Mouse (Mus musculus): Measurements from ENCODE around the gene Olfr1242.

DNA sequence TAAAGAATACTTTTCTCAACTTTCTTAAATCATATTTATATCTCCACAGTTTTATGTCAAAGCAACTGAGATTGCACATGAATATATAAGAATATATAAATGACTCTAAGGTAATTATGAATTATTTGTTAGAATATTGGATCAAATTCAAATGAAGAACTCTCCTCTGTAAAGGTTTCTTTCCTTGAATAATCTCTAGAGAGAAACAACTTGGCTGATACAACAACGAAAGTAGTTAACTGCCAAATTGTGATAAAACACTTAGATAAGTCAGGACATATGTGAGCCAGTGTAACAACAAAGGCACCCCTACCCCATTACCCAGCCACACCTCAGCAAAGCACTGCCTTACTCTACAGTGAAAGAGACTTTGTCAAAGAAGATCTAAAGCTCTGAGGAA, at the start of gene Olfr1242:
- TF ChIP-seq TAL1 (IDR thresholded peaks at IDR 0.05; ENCODE audit: low read length) (no peak), GATA1 (IDR thresholded peaks at IDR 0.05; ENCODE audit: low read length) (no peak)
